Mouse (Mus musculus) hindbrain, embryonic 15.5 days (tissue): ENCODE results near the gene Cirbp. TPM values are rescaled to one million over a fixed set of nuclear protein-coding genes. Genes with fewer than 3 reads are reported as not detected.
A peak's percentile ranks its signal among the peaks of the same experiment; 100 is the strongest.

ENCODE experiments used
- ATAC-seq: fragments of 200-750 bp; cut with Nextera tagmentation; 2 replicates; pipeline ENCODE4 v1.8.0; 2017; ENCODE audit warnings: low read depth, moderate number of reproducible peaks, moderate TSS enrichment; ENCODE audit not compliant: low FRiP score
- H3K27ac ChIP-seq: fragments of 300-500 bp; sonication (generic); replicated peaks from 2 replicates; pipeline ENCODE4 v1.5.1; 2015; ENCODE audit warnings: mild to moderate bottlenecking, inconsistent platforms
- H3K27me3 ChIP-seq: fragments of 300-500 bp; sonication (generic); 2 replicates; pipeline ENCODE4 v1.6.1; 2015; ENCODE audit warnings: control low read depth, inconsistent platforms
- H3K36me3 ChIP-seq: fragments of 300-500 bp; sonication (generic); 2 replicates; pipeline ENCODE4 v1.6.1; 2015; ENCODE audit warnings: control low read depth, inconsistent platforms
- H3K4me1 ChIP-seq: fragments of 300-500 bp; sonication (generic); replicated peaks from 2 replicates; pipeline ENCODE4 v1.6.1; 2015; ENCODE audit warnings: control low read depth, inconsistent platforms
- H3K4me2 ChIP-seq: fragments of 300-500 bp; sonication (generic); 2 replicates; pipeline ENCODE4 v1.6.1; 2015; ENCODE audit warnings: moderate library complexity, mild to moderate bottlenecking, inconsistent platforms
- H3K4me3 ChIP-seq: fragments of 300-500 bp; sonication (generic); 2 replicates; pipeline ENCODE4 v1.5.1; 2015; ENCODE audit warnings: mild to moderate bottlenecking, inconsistent platforms
- H3K9ac ChIP-seq: fragments of 300-500 bp; sonication (generic); 2 replicates; pipeline ENCODE4 v1.6.1; 2015; ENCODE audit warnings: inconsistent platforms
- H3K9me3 ChIP-seq: fragments of 300-500 bp; sonication (generic); 2 replicates; pipeline ENCODE4 v1.6.1; 2016; ENCODE audit warnings: control low read depth, inconsistent platforms
- WGBS: fragments of 180-500 bp; shearing (Covaris S2); methylation state at CpG from one replicate; pipeline ENCODE4 v1.1.7; 2015; 5-methylcytosine and 5-hydroxymethylcytosine counted together
- polyA plus RNA-seq: library from polyadenylated mRNA; unstranded; fragments of >200 nt; fragmentation: Nextera tagmentation; extraction: Ambion mirVana; gene quantifications from 2 replicates; pipeline ENCODE4 v1.2.1, GENCODE M21; 2015

Cirbp gene
- polyA plus RNA-seq, 1 experiment from 2014 or later, result 319 TPM

- H3K27ac ChIP-seq, result peak overlapping the region; percentile 100
- ATAC-seq, result no peak
- WGBS, result 80% methylated on average over 5 of the region's 5 CpGs
- H3K27me3 ChIP-seq, result no peaks in the 10 kb centered on the region
- peaks cover 16% of the 10 kb centered on the region for H3K36me3 ChIP-seq
- H3K4me1 ChIP-seq, result peaks cover 45% of the 10 kb centered on the region
- peak overlapping the region; percentile 96 for H3K4me2 ChIP-seq
- H3K9ac ChIP-seq, result peak overlapping the region; percentile 97
- H3K9me3 ChIP-seq, result no peaks in the 10 kb centered on the region
- H3K4me3 ChIP-seq, result peak overlapping the region; percentile 87
Observed at GRCm38 (mm10) chr10:80147146-80147718, 18.6 kb upstream of the Cirbp start.

- peaks cover 16% of the 10 kb centered on the region for H3K36me3 ChIP-seq
- peak; percentile 36 for ATAC-seq
- H3K4me1 ChIP-seq, result peaks cover 48% of the 10 kb centered on the region
Observed at GRCm38 (mm10) chr10:80147719-80148601, 17.8 kb upstream of the Cirbp start, which contains the start of gene Midn. TSS of gene Midn (plus strand) at chr10:80148272.

DNA sequence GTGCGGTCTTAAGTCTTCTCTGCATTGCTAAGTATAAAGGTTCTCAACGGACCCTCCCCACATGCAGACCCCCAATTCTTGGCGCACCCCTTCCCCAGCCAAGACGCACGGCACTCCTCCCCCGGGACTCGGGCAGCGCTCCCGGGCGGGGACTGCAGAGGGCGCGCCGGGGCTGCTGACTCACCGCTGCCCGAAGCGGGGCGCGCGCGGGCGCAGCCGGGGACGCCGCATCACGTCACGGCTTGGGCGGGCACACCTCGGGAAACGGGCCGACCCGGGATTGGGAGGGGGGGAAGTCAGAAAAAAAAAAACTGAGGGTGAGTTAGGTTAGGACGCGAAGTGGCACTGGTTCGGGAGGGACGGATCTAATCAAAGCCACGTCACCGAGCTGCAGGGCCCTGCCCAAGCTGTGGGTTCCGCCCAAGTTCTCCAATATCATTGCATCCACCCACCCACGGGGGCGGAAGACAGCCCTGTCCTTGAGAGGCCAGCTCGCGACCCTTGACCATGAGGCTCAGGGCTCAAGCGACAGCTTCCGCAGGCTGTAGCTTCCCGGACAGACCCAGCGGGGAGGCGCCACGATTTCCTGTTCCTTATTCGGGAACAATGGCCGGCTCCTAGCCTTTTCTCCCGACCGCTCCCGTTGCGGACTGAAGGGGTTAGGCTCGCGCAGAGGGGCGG lies 17.0 kb upstream of the Cirbp start:
- peak; percentile 25 for ATAC-seq
- peaks cover 49% of the 10 kb centered on the region for H3K4me1 ChIP-seq
- H3K4me3 ChIP-seq, result peak overlapping the region; percentile 87
- no peaks in the 10 kb centered on the region for H3K27me3 ChIP-seq
- peak overlapping the region; percentile 97 for H3K9ac ChIP-seq
- peak overlapping the region; percentile 100 for H3K27ac ChIP-seq
- no peaks in the 10 kb centered on the region for H3K9me3 ChIP-seq
- under 1% methylated on average over 55 of the region's 57 CpGs for WGBS
- peak overlapping the region; percentile 96 for H3K4me2 ChIP-seq
- peaks cover 23% of the 10 kb centered on the region for H3K36me3 ChIP-seq

More at GRCm38 (mm10) chr10:80147719-80148601, 17.8 kb upstream of the Cirbp start, which contains the start of gene Midn:
- Histone ChIP-seq H3K4me3 (peak within 1 kb of the TSS; percentile 87), H3K4me2 (peak within 1 kb of the TSS; percentile 96), H3K9ac (peak within 1 kb of the TSS; percentile 97), H3K27ac (peak within 1 kb of the TSS; percentile 100), H3K27me3 (no peaks in the 10 kb centered on the region), H3K9me3 (no peaks in the 10 kb centered on the region)
- 1% methylated on average over 39 of the region's 42 CpGs for WGBS

DNA sequence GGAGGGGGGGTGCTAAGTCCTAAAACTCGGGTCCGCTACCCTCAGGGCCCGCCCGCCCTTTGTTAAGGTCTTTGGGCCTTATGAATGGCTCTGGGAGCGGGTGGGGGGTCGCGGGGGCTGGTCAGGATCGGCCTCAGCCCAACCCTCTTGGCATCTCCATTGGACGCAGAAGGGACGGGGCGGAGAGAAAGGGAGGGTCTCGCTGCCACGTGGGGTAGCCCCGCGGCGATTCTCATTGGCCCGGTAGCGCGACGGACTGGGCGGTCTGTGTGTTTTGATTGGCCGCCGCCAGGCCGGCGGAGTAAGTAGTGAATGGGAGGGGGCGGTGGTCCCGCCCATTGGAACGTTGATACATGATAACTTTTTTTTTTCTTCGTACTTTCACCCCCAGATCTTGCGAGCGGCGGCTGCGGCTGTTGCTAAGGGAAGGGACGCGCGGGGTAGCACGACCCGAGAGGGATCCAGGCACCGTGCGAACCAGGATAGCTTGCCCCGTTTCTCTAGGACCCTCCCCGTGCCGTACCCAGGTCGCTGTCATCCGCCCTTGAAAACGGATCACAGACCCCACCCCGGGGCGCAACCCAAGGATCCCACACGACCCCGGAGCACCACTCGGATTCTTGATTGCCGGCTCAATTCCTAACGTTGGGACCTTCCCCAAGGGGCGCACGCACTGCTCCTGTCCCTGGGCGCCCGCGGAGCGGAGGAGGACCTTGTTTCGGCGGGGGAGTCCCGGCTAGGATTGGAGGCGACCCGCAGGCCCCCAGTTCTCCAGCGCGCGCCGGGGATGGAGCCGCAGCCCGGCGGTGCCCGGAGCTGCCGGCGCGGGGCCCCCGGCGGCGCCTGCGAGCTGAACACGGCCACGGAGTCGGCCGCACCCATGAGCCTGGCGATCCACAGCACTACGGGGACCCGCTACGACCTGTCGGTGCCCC lies 16.2 kb upstream of the Cirbp start:
- WGBS, result under 1% methylated on average over 87 of the region's 88 CpGs
- H3K36me3 ChIP-seq, result peaks cover 24% of the 10 kb centered on the region
- H3K9me3 ChIP-seq, result no peaks in the 10 kb centered on the region
- H3K9ac ChIP-seq, result peak overlapping the region; percentile 99
- H3K27ac ChIP-seq, result peak overlapping the region; percentile 100
- H3K4me2 ChIP-seq, result peak overlapping the region; percentile 96
- H3K4me3 ChIP-seq, result peak overlapping the region; percentile 87
- peaks cover 52% of the 10 kb centered on the region for H3K4me1 ChIP-seq
- H3K27me3 ChIP-seq, result no peaks in the 10 kb centered on the region
- ATAC-seq, result peak; percentile 89

DNA sequence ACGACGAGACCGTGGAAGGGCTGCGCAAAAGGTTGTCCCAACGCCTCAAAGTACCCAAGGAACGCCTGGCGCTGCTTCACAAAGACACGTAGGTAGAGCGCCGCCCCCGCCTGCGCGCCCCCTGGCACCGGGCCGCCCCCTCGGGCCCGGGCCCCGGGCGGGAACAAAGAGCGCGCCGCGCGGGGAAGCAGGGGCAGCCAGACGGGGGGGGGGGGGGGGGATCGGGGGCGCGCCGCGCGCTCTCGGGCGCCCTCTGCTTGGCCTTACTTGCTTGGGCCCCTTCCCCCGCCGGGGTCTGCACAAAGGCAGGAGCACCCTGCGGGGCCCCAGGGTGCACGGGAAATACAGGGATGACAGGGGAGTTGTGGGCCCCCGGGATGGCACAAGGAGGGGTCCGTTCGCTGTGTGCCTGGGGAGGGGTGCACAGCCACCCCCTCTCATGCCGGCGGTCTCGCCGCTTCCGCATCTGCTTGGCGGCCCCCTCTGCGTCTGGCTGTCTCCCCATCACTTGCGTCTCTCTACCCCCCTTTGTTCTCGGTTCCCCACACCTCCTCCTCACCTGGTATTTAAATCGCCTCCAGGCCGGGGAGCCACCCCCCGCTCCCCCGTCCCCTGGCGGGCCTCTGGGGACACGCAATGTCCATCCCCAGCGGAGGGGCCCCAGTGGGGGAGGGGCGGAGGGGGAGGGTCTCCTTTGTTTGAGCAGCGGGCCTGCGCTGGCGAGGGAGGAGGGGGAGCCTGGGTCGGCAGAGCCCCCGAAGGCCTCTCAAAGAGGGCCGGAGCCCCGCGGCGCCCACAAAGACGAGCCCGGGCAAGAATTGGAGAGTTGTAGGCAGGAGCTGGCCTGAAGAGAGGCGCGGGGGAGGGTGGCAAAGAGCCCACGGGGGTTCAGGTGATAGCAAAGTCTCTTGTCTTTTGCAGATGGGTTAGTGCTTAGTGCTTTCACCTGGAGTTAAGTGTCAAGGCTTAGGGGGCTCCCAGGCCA lies 15.3 kb upstream of the Cirbp start:
- Histone ChIP-seq H3K27me3 (no peaks in the 10 kb centered on the region), H3K4me3 (peak overlapping the region; percentile 87), H3K4me2 (peak overlapping the region; percentile 96), H3K9me3 (no peaks in the 10 kb centered on the region), H3K9ac (peak overlapping the region; percentile 99), H3K4me1 (peaks cover 57% of the 10 kb centered on the region), H3K36me3 (peaks cover 25% of the 10 kb centered on the region), H3K27ac (peak overlapping the region; percentile 100)
- ATAC-seq, result no peak
- under 1% methylated on average over 49 of the region's 71 CpGs for WGBS

DNA sequence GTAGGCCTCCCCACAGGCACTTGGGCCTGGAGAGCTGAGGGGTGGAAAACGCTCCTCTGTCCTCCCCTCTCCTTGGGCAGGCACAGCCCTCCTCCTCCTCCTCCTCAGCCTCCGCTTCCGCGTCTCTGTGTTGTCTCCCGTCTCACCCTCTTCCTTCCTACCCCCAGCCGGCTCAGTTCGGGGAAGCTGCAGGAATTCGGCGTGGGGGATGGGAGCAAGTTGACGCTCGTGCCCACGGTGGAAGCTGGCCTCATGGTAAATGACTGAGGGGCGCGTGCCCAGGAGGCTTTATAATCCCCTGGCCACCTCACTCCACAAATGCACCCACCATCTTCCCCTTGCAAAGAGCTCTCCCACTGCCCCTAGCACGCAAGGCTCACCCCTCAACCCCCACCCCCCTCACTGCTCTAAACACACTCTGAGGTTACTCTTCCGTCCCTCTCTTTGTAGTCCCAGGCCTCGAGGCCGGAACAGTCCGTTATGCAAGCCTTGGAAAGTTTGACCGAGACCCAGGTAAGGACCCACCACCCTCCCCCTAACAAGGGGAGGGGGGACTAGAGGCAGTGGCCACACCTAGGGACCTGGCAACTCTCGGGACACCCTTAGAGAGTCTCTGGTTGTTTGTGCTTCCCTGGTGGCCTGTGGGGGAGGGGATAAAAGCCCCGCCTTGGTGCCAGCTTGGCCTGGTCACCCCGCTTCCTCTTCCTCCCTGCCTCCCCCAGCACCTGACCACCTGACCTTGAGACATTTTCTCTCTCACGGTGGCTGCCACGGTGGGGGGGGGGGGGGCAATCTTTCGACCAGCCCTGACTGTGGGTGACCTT lies 14.4 kb upstream of the Cirbp start:
- under 1% methylated on average over 24 of the region's 26 CpGs for WGBS
- no peaks in the 10 kb centered on the region for H3K9me3 ChIP-seq
- H3K4me3 ChIP-seq, result peak overlapping the region; percentile 87
- no peaks in the 10 kb centered on the region for H3K27me3 ChIP-seq
- H3K9ac ChIP-seq, result peak overlapping the region; percentile 99
- peak overlapping the region; percentile 100 for H3K27ac ChIP-seq
- H3K4me2 ChIP-seq, result peak overlapping the region; percentile 96
- H3K36me3 ChIP-seq, result peaks cover 34% of the 10 kb centered on the region
- H3K4me1 ChIP-seq, result peaks cover 53% of the 10 kb centered on the region
- ATAC-seq, result no peak

GRCm38 (mm10) chr10:80152071-80152872 lies 13.5 kb upstream of the Cirbp start:
- Histone ChIP-seq H3K4me1 (peaks cover 62% of the 10 kb centered on the region), H3K9me3 (no peaks in the 10 kb centered on the region), H3K4me2 (peak overlapping the region; percentile 96), H3K9ac (peak overlapping the region; percentile 99), H3K27ac (peak overlapping the region; percentile 100), H3K27me3 (no peaks in the 10 kb centered on the region), H3K4me3 (peak overlapping the region; percentile 87), H3K36me3 (peaks cover 43% of the 10 kb centered on the region)
- 4% methylated on average over 15 of the region's 15 CpGs for WGBS
- no peak for ATAC-seq

DNA sequence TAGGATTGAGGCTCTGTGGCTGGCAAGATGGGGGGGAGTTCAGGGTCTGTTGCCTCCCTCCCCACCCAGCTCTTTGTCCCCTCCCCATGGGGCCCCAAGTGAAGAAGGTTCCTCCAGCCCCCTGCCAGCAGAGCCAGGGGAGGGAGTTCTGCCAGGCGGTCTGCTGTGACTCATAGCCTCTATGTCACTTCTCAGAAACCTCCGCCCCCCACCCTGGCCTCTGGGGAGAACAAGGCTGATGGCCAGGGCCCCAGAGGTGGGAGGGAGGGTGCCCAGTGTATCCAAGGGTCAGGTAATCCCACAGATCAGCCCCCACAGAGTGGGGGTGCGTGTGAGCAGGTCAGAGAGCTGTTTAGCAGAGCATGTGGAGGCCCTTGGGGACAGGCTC lies 12.9 kb upstream of the Cirbp start:
- no peak for ATAC-seq
- 34% methylated on average over 3 of the region's 3 CpGs for WGBS
- H3K9ac ChIP-seq, result peak overlapping the region; percentile 99
- no peaks in the 10 kb centered on the region for H3K27me3 ChIP-seq
- no peaks in the 10 kb centered on the region for H3K9me3 ChIP-seq
- peak overlapping the region; percentile 96 for H3K4me2 ChIP-seq
- H3K4me1 ChIP-seq, result peaks cover 60% of the 10 kb centered on the region
- peak overlapping the region; percentile 87 for H3K4me3 ChIP-seq
- peaks cover 46% of the 10 kb centered on the region for H3K36me3 ChIP-seq
- H3K27ac ChIP-seq, result peak overlapping the region; percentile 100

GRCm38 (mm10) chr10:80153713-80154112 lies 12.1 kb upstream of the Cirbp start:
- H3K9ac ChIP-seq, result 0 out of 2 replicates have a peak overlapping the region, but pooled peaks have one; percentile 2
- no peaks in the 10 kb centered on the region for H3K9me3 ChIP-seq
- WGBS, result 84% methylated on average over 19 of the region's 19 CpGs
- peaks cover 65% of the 10 kb centered on the region for H3K4me1 ChIP-seq
- no peak for ATAC-seq
- H3K27me3 ChIP-seq, result no peaks in the 10 kb centered on the region
- peak overlapping the region; percentile 3; the same call in 1 of the 2 replicates for H3K4me3 ChIP-seq
- H3K36me3 ChIP-seq, result peaks cover 46% of the 10 kb centered on the region
- peak overlapping the region; percentile 100; the same call in 1 of the 2 replicates for H3K27ac ChIP-seq
- H3K4me2 ChIP-seq, result peak overlapping the region; percentile 96
